Mouse (Mus musculus): ENCODE data around the gene Rab40c.

- TF ChIP-seq POLR2A (IDR thresholded peaks at IDR 0.05; ENCODE audit: extremely low read depth, insufficient read depth, low read length) (no peak), CTCF (IDR thresholded peaks at IDR 0.05; ENCODE audit: extremely low read depth, insufficient read depth, low read length) (no peak)
Measured at GRCm38 (mm10) chr17:25946891-25947290, 27.4 kb upstream of the Rab40c start.
